Mouse (Mus musculus) embryonic fibroblast, embryonic 13.5 days (primary cell): ENCODE data around the gene Zfand5.

ENCODE experiments used
- CTCF ChIP-seq: IDR thresholded peaks from 2 replicates; pipeline ENCODE4 v1.5.1; 2011; ENCODE audit warnings: mild to moderate bottlenecking, control low read depth, low read length, moderate library complexity, borderline replicate concordance; ENCODE audit not compliant: insufficient read depth
- POLR2A ChIP-seq: IDR thresholded peaks from 2 replicates; pipeline ENCODE4 v1.6.1; 2011; ENCODE audit warnings: low read depth, mild to moderate bottlenecking, control low read depth, low read length, moderate library complexity

DNA sequence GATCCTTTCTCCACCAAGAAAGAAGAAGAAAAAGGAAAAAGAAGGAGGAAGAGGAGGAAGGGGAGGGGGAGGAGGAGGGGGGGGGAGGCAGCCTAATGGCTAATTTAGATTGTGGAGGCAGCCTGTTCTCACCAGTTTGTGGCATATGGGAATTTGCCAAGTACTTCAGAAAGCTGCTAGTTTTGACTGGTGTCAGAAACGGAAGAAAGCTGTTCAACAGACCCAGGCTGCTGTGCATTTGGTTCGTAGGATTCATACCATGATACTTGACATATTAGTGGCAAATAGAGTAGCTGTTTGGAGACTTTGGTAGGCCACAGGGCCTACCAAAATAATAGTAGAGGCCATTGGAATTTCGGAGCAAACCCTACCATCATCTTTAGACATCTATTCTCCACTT lies 53.3 kb downstream of the Zfand5 start:
- TF ChIP-seq CTCF = no peak
- TF ChIP-seq POLR2A = no peak
